Mouse (Mus musculus) gonadal fat pad, adult 2 months (tissue): ENCODE results near the gene Cdh22. TPM values are rescaled to one million over a fixed set of nuclear protein-coding genes. Genes with fewer than 3 reads are reported as not detected.

Source experiments
- DNase-seq: peaks from one replicate; pipeline ENCODE4 v3.0.0-alpha.2; 2012; ENCODE audit warnings: low read depth
- polyA plus RNA-seq: library from polyadenylated mRNA; depleted of rRNA; stranded (reverse); fragments of >200 nt; gene quantifications from 2 replicates; pipeline ENCODE4 v1.2.3, GENCODE M21; 2012; rRNA removed

Gene Cdh22
- polyA plus RNA-seq, 1 experiment, result not detected

GRCm38 (mm10) chr2:165086634-165087033 is 148.0 kb downstream of the Cdh22 start:
- DNase-seq, result no peak

- no peak for DNase-seq
Observed at GRCm38 (mm10) chr2:165081257-165081656, 153.4 kb downstream of the Cdh22 start.

GRCm38 (mm10) chr2:165080657-165081056 is 154.0 kb downstream of the Cdh22 start:
- no peak for DNase-seq

GRCm38 (mm10) chr2:165078605-165079004 is 156.0 kb downstream of the Cdh22 start:
- no peak for DNase-seq

GRCm38 (mm10) chr2:165078045-165078444 is 156.6 kb downstream of the Cdh22 start:
- DNase-seq, result no peak

- DNase-seq, result no peak
Observed at GRCm38 (mm10) chr2:165077055-165077454, 157.6 kb downstream of the Cdh22 start.

GRCm38 (mm10) chr2:165074937-165075336 is 159.7 kb downstream of the Cdh22 start:
- DNase-seq, result no peak

- no peak for DNase-seq
Observed at GRCm38 (mm10) chr2:165074081-165074884, 160.4 kb downstream of the Cdh22 start.

GRCm38 (mm10) chr2:165073381-165073781 is 161.3 kb downstream of the Cdh22 start:
- no peak for DNase-seq

GRCm38 (mm10) chr2:165070096-165070816 is 164.4 kb downstream of the Cdh22 start:
- no peak for DNase-seq

- DNase-seq, result no peak
Observed at GRCm38 (mm10) chr2:165068806-165069205, 165.8 kb downstream of the Cdh22 start.

GRCm38 (mm10) chr2:165064489-165064888 is 170.2 kb downstream of the Cdh22 start:
- DNase-seq, result no peak

- no peak for DNase-seq
Observed at GRCm38 (mm10) chr2:165061638-165062433, 172.8 kb downstream of the Cdh22 start.

Other genes starting within 250 kb of the Cdh22 start
- 22.9 and 23.8 TPM in 2 replicates for gene Ncoa5, start 200.0 kb downstream of the Cdh22 start, polyA plus RNA-seq
- gene Cd40, start 179.2 kb downstream of the Cdh22 start, polyA plus RNA-seq, result 6.5 and 6.6 TPM in 2 replicates
- not detected in 2 replicates for gene 1700025C18Rik, start 144.1 kb downstream of the Cdh22 start, polyA plus RNA-seq
- 51.1 and 62.7 TPM in 2 replicates for gene Slc35c2, start 53.0 kb upstream of the Cdh22 start, polyA plus RNA-seq
- gene Elmo2, start 91.6 kb upstream of the Cdh22 start, polyA plus RNA-seq, result 70.1 and 93.9 TPM in 2 replicates
- gene Zfp663, start 133.9 kb upstream of the Cdh22 start, polyA plus RNA-seq, result not detected in 2 replicates
- 1.6 and 1.8 TPM in 2 replicates for gene Zfp334, start 153.4 kb upstream of the Cdh22 start, polyA plus RNA-seq
- gene Ocstamp, start 165.6 kb upstream of the Cdh22 start, polyA plus RNA-seq, result 0.09 and 0.24 TPM in 2 replicates
- 1.1 and 1.3 TPM in 2 replicates for gene Slc13a3, start 238.4 kb upstream of the Cdh22 start, polyA plus RNA-seq